Comparison of ENCODE assay signal across 9 mouse cellular contexts in the genomic region with DNA sequence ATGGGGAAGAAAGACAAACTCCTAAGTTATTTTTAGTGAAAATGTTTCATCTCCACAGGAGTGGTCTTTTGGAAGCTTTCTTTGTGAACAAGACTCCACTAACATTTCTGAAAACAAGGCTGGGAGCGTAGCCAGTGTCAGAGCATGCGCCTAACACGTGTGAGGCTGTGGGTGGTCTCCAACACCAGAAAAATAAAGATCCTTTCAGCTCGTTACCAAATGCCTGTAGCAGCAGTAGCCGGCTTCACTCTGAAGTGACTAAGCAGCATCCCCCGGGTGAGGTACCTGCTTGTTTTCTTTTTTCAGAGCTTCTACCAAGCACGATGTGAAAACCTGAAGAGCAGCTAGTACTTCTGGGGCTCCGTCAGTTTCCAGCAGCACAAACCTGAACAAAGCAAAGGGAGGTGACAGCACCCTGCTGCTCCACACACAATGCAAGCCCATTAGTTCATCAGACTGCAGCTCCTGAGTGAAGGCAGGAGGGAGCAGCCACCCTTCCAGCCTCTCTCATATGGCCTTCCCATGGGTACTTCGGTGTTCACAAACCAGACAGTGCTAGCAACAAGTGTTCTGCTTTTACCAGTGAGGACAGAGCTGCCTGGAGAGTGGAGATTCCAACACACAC.
DNase-seq lines count a peak whose midpoint lies in the region; ATAC-seq and TF ChIP-seq lines count a peak whose summit lies in the region.
"Had no signal": no experiment of that assay in that cellular context is flagged by ENCODE, and none has a peak within 500 bp of the region (broad histone marks: within the 10 kb centered on the region; RNA-seq: fewer than 3 reads in every experiment).

No protein-coding gene starts in this region.

- ATAC-seq in forebrain, embryonic 15.5 days (replicated peaks), result peak; percentile 38; the same call in 1 of the 2 replicates

- H3K4me1 ChIP-seq in lung, adult 2 months (ENCODE audit: control insufficient read depth, insufficient read depth, low read length), result peaks cover 4% of the 10 kb centered on the region
- H3K4me1 ChIP-seq in forebrain, embryonic 15.5 days, result peaks cover 9% of the 10 kb centered on the region

- intact Hi-C loops in left cerebral cortex, postnatal 4 days (cut with DNase I), result loop anchor here (5.0 to 10.0 kb wide), 2 partner anchors 408 to 566 kb away; a partner anchor contains a TSS
- intact Hi-C loops in heart, postnatal 36 days (cut with DNase I), result loop anchor here (2.0 to 5.0 kb wide), 4 partner anchors 73 to 218 kb away; no protein-coding TSS in a partner anchor

- no peak overlapping the region for H3K4me2 ChIP-seq in forebrain, embryonic 15.5 days (replicated peaks)
- H3K4me2 ChIP-seq: neural tube, embryonic 13.5 days had no signal

- no peaks in the 10 kb centered on the region for H3K27me3 ChIP-seq in forebrain, embryonic 15.5 days
- H3K27me3 ChIP-seq: neural tube, embryonic 13.5 days had no signal

- peak; percentile 42 to 52 for DNase-seq in lung, postnatal 4 days
- DNase-seq in lung, adult 2 months, result no peak
- peak; percentile 29 for DNase-seq in left cerebral cortex, postnatal 4 days
- peak; percentile 65 for DNase-seq in telencephalon, adult 2 months (ENCODE audit: low read depth, low spot score)
- DNase-seq in adrenal gland, adult 8-10 months, result no peak
- no peak for DNase-seq in heart, postnatal 36 days
- no peak for DNase-seq in adipocyte (ENCODE audit: low spot score)

- 63% methylated on average over 9 of the region's 9 CpGs for WGBS in lung, adult 2 months
- 6% methylated on average over 9 of the region's 9 CpGs for WGBS in forebrain, embryonic 15.5 days

- H3K36me3 ChIP-seq in forebrain, embryonic 15.5 days, result no peaks in the 10 kb centered on the region
- H3K36me3 ChIP-seq: neural tube, embryonic 13.5 days had no signal

- H3K27ac ChIP-seq in forebrain, embryonic 15.5 days (replicated peaks), result no peak overlapping the region
- H3K27ac ChIP-seq: neural tube, embryonic 13.5 days had no signal

- H3K9ac ChIP-seq in forebrain, embryonic 15.5 days (replicated peaks), result no peak overlapping the region
- H3K9ac ChIP-seq: neural tube, embryonic 13.5 days had no signal

- no peaks in the 10 kb centered on the region for H3K9me3 ChIP-seq in forebrain, embryonic 15.5 days
- H3K9me3 ChIP-seq: neural tube, embryonic 13.5 days had no signal

- no peak overlapping the region for H3K4me3 ChIP-seq in lung, adult 2 months (replicated peaks; ENCODE audit: extremely low read depth, low read depth, low read length)
- no peak overlapping the region for H3K4me3 ChIP-seq in forebrain, embryonic 15.5 days
- H3K4me3 ChIP-seq: neural tube, embryonic 13.5 days had no signal

- TF ChIP-seq CTCF in lung, adult 2 months (IDR thresholded peaks at IDR 0.05; ENCODE audit: insufficient read depth, low read length), result no peak

- no peak for TF ChIP-seq POLR2A in lung, adult 2 months (IDR thresholded peaks at IDR 0.05; ENCODE audit: borderline replicate concordance, extremely low read depth, low read depth, low read length)

Comparison
In these comparisons a context has a peak if more than half of its experiments do, and no peak if none do; other contexts are left out.
1. DNase-seq: peak in lung, postnatal 4 days (2 of 2), left cerebral cortex, postnatal 4 days (single experiment) and telencephalon, adult 2 months (single experiment); none in lung, adult 2 months (single experiment), adrenal gland, adult 8-10 months (single experiment), heart, postnatal 36 days (0 of 2) and adipocyte (single experiment).